Mouse (Mus musculus) CH12.LX (cell line): ENCODE measurements around the gene Gm9046. TPM values are rescaled to one million over a fixed set of nuclear protein-coding genes. Genes with fewer than 3 reads are reported as not detected.
"Not testable (repeated sequence)": the region's sequence is repeated elsewhere in the genome, so short reads cannot be mapped to it uniquely, and the experiment has no call there.

Experiments
- DNase-seq: peaks from one replicate; pipeline ENCODE4 v3.0.0-alpha.2; 2013; ENCODE audit errors: extremely low read depth
- H3K27ac ChIP-seq: 2 replicates; pipeline ENCODE4 v1.5.1; 2012; ENCODE audit warnings: low read depth, mild to moderate bottlenecking, control low read depth, moderate library complexity; ENCODE audit not compliant: insufficient read depth
- H3K27me3 ChIP-seq: replicated peaks from 2 replicates; pipeline ENCODE3; 2012; ENCODE audit warnings: inconsistent platforms
- H3K36me3 ChIP-seq, 2 experiments: replicated peaks in 1 of 2; 2 replicates each; pipeline versions ENCODE3 to v1.6.1; 2012; ENCODE audit warnings: inconsistent platforms in 1 of 2, low read length in 1 of 2, mild to moderate bottlenecking in 1 of 2, mixed read lengths in 1 of 2, moderate library complexity in 1 of 2; ENCODE audit not compliant: control insufficient read depth in 1 of 2, insufficient read depth in 1 of 2
- H3K4me1 ChIP-seq, 2 experiments: 2 replicates each; pipeline ENCODE4 v1.6.1; 2012; ENCODE audit warnings: inconsistent platforms in 1 of 2, moderate library complexity in 1 of 2; ENCODE audit not compliant: insufficient read depth in 2 of 2, control insufficient read depth in 1 of 2
- H3K4me2 ChIP-seq: 2 replicates; pipeline ENCODE4 v1.6.1; 2012; ENCODE audit warnings: low read depth, mild to moderate bottlenecking, control low read depth; ENCODE audit not compliant: poor library complexity, insufficient read depth, severe bottlenecking
- H3K4me3 ChIP-seq, 3 experiments: fragments of 150-350 bp in 1 of 3; sonication (generic) in 1 of 3; replicated peaks in 1 of 3; 2 replicates each; pipeline versions ENCODE3 to v1.5.1; 2011 to 2012; ENCODE audit warnings: low read depth in 2 of 3, low read length in 2 of 3, mild to moderate bottlenecking in 2 of 3, moderate library complexity in 2 of 3, control low read depth in 1 of 3, improper control_type of control experiment in 1 of 3, inconsistent platforms in 1 of 3, mixed read lengths in 1 of 3; ENCODE audit not compliant: poor library complexity in 1 of 3
- H3K79me2 ChIP-seq: replicated peaks from 2 replicates; pipeline ENCODE4 v1.6.1; 2012; ENCODE audit warnings: mild to moderate bottlenecking, moderate library complexity; ENCODE audit not compliant: control insufficient read depth, poor library complexity, insufficient read depth, severe bottlenecking; ENCODE audit errors: extremely low read depth
- H3K9ac ChIP-seq: 2 replicates; pipeline ENCODE4 v1.6.1; 2012; ENCODE audit warnings: low read depth, mild to moderate bottlenecking, control low read depth, moderate library complexity; ENCODE audit not compliant: insufficient read depth
- H3K9me3 ChIP-seq: replicated peaks from 2 replicates; pipeline ENCODE3; 2012; ENCODE audit warnings: low read length, inconsistent platforms, mixed read lengths
- CTCF ChIP-seq, 2 experiments: IDR thresholded peaks in 1 of 2; conservative IDR thresholded peaks in 1 of 2; 2 replicates each; pipeline ENCODE4 v1.5.1; 2011 to 2012; ENCODE audit warnings: low read depth in 2 of 2, low read length in 2 of 2, improper control_type of control experiment in 1 of 2, inconsistent platforms in 1 of 2, mild to moderate bottlenecking in 1 of 2, moderate library complexity in 1 of 2
- IRF4 ChIP-seq: IDR thresholded peaks from 2 replicates; pipeline ENCODE4 v1.6.1; 2014; ENCODE audit warnings: low read depth, mild to moderate bottlenecking, inconsistent platforms, low read length, improper control_type of control experiment
- JUN ChIP-seq: IDR thresholded peaks from 2 replicates; pipeline ENCODE4 v1.6.1; 2011; ENCODE audit warnings: low read depth, mild to moderate bottlenecking, low read length, improper control_type of control experiment, moderate library complexity; ENCODE audit not compliant: insufficient read depth
- JUND ChIP-seq: conservative IDR thresholded peaks from 2 replicates; pipeline ENCODE4 v1.6.1; 2011; ENCODE audit warnings: low read depth, low read length, improper control_type of control experiment
- MAFK ChIP-seq: IDR thresholded peaks from 2 replicates; pipeline ENCODE4 v1.6.1; 2011; ENCODE audit warnings: low read length, improper control_type of control experiment; ENCODE audit not compliant: insufficient replicate concordance
- MYC ChIP-seq: IDR thresholded peaks from 2 replicates; pipeline ENCODE4 v1.6.1; 2011; ENCODE audit warnings: low read depth, mild to moderate bottlenecking, improper control_type of control experiment, low read length
- NELFE ChIP-seq: IDR thresholded peaks from 2 replicates; pipeline ENCODE4 v1.6.1; 2011; ENCODE audit warnings: low read depth, low read length, improper control_type of control experiment
- RAD21 ChIP-seq: IDR thresholded peaks from 2 replicates; pipeline ENCODE4 v1.6.1; 2011; ENCODE audit warnings: low read depth, mild to moderate bottlenecking, low read length, improper control_type of control experiment, moderate library complexity
- SMC3 ChIP-seq: IDR thresholded peaks from 2 replicates; pipeline ENCODE4 v1.6.1; 2011; ENCODE audit warnings: low read depth, low read length, improper control_type of control experiment
- ZC3H11A ChIP-seq: IDR thresholded peaks from 2 replicates; pipeline ENCODE4 v1.6.1; 2012; ENCODE audit warnings: low read depth, mild to moderate bottlenecking, inconsistent platforms, low read length, improper control_type of control experiment
- ZNF384 ChIP-seq: IDR thresholded peaks from 2 replicates; pipeline ENCODE4 v1.6.1; 2012; ENCODE audit warnings: low read depth, low read length, improper control_type of control experiment, inconsistent platforms
- dilution Hi-C: fragments of 300-500 bp; cut with MboI; formaldehyde crosslinking; loops from 2 replicates; pipeline ENCODE4 v1.14.3; 2020; ENCODE audit warnings: low sequenced_read_pairs; ENCODE audit not compliant: extremely low pct_unique_long_range_greater_than_20kb, extremely low pct_ligation_motif_present
- in situ Hi-C: fragments of 300-500 bp; cut with MboI; formaldehyde crosslinking; loops from 3 replicates; pipeline ENCODE4 v1.14.3; 2019; ENCODE audit warnings: low sequenced_read_pairs, low pct_ligation_motif_present, low pct_unique_long_range_greater_than_20kb, mixed read lengths
- polyA plus RNA-seq: library from polyadenylated mRNA; unstranded; fragments of >175 nt; gene quantifications from 2 replicates; pipeline ENCODE4 v1.2.1, GENCODE M21; 2012; ENCODE audit warnings: low read depth; ENCODE audit not compliant: insufficient read length
- total RNA-seq, 2 experiments: library from RNA; depleted of rRNA; stranded (reverse); fragments of 300-350 nt in 1 of 2; fragments of >200 nt in 1 of 2; gene quantifications; 2 replicates each; pipeline ENCODE4 v1.2.3; 2012 to 2014

Gm9046 gene
- not detected in 2 replicates for total RNA-seq (2012; rRNA removed)
- total RNA-seq (2014; rRNA removed) = not detected in 2 replicates
- not detected in 2 replicates for polyA plus RNA-seq

GRCm38 (mm10) chr10:118343155-118343554 lies at the start of gene Gm9046:
Gene Gm9046, minus strand, starts transcription at chr10:118343255.
- in situ Hi-C loops, H3K27ac ChIP-seq, H3K9me3 ChIP-seq, dilution Hi-C loops, H3K9ac ChIP-seq, H3K4me1 ChIP-seq, H3K4me3 ChIP-seq, H3K79me2 ChIP-seq, H3K36me3 ChIP-seq, H3K27me3 ChIP-seq, DNase-seq, H3K4me2 ChIP-seq: not testable (repeated sequence)

DNA sequence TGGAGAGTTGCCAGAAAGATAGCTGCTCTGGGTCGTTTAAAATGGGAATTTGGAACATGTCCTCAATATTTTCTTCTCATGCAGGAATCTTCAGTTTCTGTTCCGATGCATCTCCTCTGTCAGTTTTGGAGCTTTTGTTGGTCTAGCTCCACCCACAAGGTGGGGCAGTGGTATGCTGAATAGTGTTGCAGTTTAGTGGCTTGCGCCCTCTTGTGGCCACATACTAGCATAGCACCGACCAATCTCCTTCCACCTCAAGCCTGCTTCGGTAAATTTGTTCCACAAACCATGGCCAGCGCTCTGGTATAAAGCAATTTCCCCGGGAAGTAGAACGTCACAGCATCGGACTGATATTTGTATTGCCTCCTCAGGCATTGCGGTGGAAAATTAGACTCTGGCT lies 27.4 kb upstream of the Gm9046 start:
- dilution Hi-C loops = no loop called here
- no peaks in the 10 kb centered on the region for H3K27me3 ChIP-seq
- H3K4me2 ChIP-seq = peak overlapping the region; percentile 82
- TF ChIP-seq SMC3 (peak; percentile 98), CTCF (conservative IDR thresholded peaks at IDR 0.05 in 1 of 2, IDR thresholded peaks at IDR 0.05 in 1 of 2; ENCODE audit: low read depth in 2 of 2, low read length in 2 of 2) (peak; percentile 87 to 99), ZC3H11A (peak; percentile 61), ZNF384 (peak; percentile 64), MYC (no peak), NELFE (peak; percentile 48; the same call in 1 of the 2 replicates), RAD21 (peak; percentile 96), JUND (no peak), MAFK (no peak), IRF4 (peak; percentile 33; the same call in 1 of the 2 replicates), JUN (no peak)
- no peak overlapping the region for H3K9ac ChIP-seq
- H3K9me3 ChIP-seq = peaks cover 4% of the 10 kb centered on the region
- no peaks in the 10 kb centered on the region for H3K4me1 ChIP-seq
- H3K4me3 ChIP-seq = no peak overlapping the region
- in situ Hi-C loops = loop anchor here (25.0 kb wide), 1 partner anchor 208 kb away; no protein-coding TSS in a partner anchor
- no peaks in the 10 kb centered on the region for H3K36me3 ChIP-seq
- DNase-seq = peak; percentile 87
- no peaks in the 10 kb centered on the region for H3K79me2 ChIP-seq
- H3K27ac ChIP-seq = no peak overlapping the region

DNA sequence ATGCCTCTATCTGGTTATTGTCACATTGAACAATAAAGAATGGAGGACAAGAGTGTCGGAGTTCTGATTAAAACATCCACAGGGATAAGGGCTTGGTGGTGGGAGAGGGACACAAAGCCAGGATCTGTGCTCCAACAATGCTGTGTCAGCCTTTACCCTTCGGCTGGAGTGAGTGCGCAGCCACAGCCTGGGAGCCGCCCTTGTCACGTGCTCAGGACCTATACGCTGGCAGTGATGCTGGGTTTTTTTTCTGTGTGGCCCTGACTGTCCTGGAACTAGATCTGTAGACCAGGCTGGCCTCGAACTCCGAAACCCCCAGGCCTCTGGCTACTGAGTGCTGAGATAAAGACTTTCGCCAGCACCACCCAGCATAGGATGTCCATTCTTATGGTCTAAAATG lies 26.5 kb upstream of the Gm9046 start:
- no peaks in the 10 kb centered on the region for H3K27me3 ChIP-seq
- no peak overlapping the region for H3K27ac ChIP-seq
- no peak for DNase-seq
- in situ Hi-C loops = loop anchor here (25.0 kb wide), 1 partner anchor 207 kb away; no protein-coding TSS in a partner anchor
- no peak for TF ChIP-seq RAD21
- TF ChIP-seq, all 38 proteins: peak for 0
- no peaks in the 10 kb centered on the region for H3K36me3 ChIP-seq
- dilution Hi-C loops = no loop called here
- H3K4me3 ChIP-seq = no peak overlapping the region
- peaks cover 4% of the 10 kb centered on the region for H3K9me3 ChIP-seq
- no peaks in the 10 kb centered on the region for H3K79me2 ChIP-seq
- no peaks in the 10 kb centered on the region for H3K4me1 ChIP-seq
- no peak overlapping the region for H3K9ac ChIP-seq
- no peak overlapping the region for H3K4me2 ChIP-seq

- H3K4me2 ChIP-seq, H3K27me3 ChIP-seq, H3K4me1 ChIP-seq, DNase-seq, dilution Hi-C loops, H3K36me3 ChIP-seq, H3K9ac ChIP-seq, H3K79me2 ChIP-seq, H3K27ac ChIP-seq, H3K9me3 ChIP-seq, H3K4me3 ChIP-seq: not testable (repeated sequence)
- in situ Hi-C loops = loop anchor here (25.0 kb wide), 1 partner anchor 192 kb away; no protein-coding TSS in a partner anchor
Measured at GRCm38 (mm10) chr10:118354005-118354404, 10.9 kb upstream of the Gm9046 start, which contains the start of gene Gm9049. Gene Gm9049, minus strand, starts transcription at chr10:118354105.

DNA sequence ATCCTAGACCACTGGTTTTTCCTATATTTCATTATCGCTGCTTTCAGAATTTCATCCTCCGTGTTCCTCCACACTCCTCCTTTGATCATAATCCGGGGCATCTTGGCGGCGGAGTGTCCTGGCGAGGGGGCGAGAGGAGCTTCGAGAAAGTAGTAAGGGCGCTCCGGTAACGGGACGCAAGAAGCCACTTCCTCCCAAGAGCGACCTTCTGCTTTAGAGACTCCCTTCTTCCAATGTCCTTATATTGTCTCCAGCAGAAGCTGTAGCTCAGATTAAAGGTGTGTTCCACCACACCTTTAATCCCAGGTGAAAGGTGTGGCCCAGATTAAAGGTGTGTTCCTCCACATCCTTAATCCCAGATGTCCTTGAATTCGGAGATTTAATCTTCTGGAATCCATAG lies 5.5 kb upstream of the Gm9046 start, which contains the start of gene Gm9048:
TSS of gene Gm9048 (minus strand) at position 101 of the 400 bp plus-strand sequence.
- H3K4me3 ChIP-seq, H3K4me1 ChIP-seq, H3K79me2 ChIP-seq, H3K36me3 ChIP-seq, in situ Hi-C loops, H3K9me3 ChIP-seq, H3K27me3 ChIP-seq, H3K4me2 ChIP-seq, DNase-seq, H3K9ac ChIP-seq, H3K27ac ChIP-seq, dilution Hi-C loops: not testable (repeated sequence)
